Mouse (Mus musculus): Measurements from ENCODE around the gene Rap1gap. TPM values are rescaled to one million over a fixed set of nuclear protein-coding genes. Genes with fewer than 3 reads are reported as not detected.
A peak's percentile ranks its signal among the peaks of the same experiment; 100 is the strongest.

Rap1gap gene
- polyA plus RNA-seq, 1 experiment from 2014 or later: 17.5 TPM

DNA sequence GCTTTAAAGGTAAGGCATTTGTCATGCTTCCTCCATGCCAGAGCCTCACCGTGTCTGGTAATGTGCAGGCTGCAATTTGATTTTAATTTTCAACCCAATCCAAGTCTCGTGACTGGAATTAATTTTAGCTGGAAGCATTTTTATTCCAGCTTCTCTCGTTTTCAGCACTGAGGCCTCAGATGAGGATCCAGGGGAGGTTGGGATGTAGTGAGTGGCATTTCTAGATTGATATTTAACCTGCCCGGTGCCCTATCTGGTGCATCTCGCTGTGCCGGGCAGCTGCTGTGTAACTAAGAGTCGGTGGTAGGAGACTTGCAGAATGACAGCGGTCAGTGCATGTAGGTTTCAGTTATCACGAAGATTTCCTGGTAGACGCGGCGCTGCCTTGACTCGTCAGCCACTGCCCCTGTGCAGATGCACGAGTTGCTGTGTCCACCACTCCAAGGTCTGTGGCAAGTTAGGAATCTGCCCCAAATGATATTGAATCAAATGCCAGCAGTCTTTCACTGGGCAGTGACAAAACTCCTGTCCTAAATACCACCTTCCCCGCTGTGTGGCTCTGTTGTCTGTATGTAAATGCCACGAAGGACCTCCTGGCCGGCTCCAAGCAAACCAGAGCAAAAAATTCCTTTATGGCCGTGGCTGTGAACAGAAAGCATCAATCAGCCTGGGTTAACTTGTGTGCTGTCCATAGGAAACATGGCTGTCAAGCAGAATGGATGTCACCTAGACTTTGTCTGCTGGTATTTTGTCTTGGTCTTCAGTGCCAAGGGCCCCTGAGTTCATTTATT, 9.1 kb upstream of the Rap1gap start:
- H3K27ac ChIP-seq (ENCODE audit: low read length): no peak overlapping the region
- no peaks in the 10 kb centered on the region for H3K9me3 ChIP-seq (ENCODE audit: control insufficient read depth, low read depth, low read length)
- H3K4me3 ChIP-seq (ENCODE audit: low read depth, low read length): no peak overlapping the region
- H3K36me3 ChIP-seq (ENCODE audit: control insufficient read depth, insufficient read depth, low read length): peaks cover 62% of the 10 kb centered on the region
- H3K27me3 ChIP-seq (ENCODE audit: control insufficient read depth, insufficient read depth, low read length): no peaks in the 10 kb centered on the region
- 88% methylated on average over 18 of the region's 18 CpGs for WGBS
- no peak overlapping the region for H3K4me2 ChIP-seq (replicated peaks; ENCODE audit: low read depth, low read length)
- no peaks in the 10 kb centered on the region for H3K4me1 ChIP-seq (ENCODE audit: control insufficient read depth, insufficient read depth, low read length)
- ATAC-seq (ENCODE audit: insufficient number of reproducible peaks, insufficient read depth, low FRiP score, low read depth): no peak
- H3K9ac ChIP-seq (replicated peaks; ENCODE audit: low read depth, low read length): no peak overlapping the region

DNA sequence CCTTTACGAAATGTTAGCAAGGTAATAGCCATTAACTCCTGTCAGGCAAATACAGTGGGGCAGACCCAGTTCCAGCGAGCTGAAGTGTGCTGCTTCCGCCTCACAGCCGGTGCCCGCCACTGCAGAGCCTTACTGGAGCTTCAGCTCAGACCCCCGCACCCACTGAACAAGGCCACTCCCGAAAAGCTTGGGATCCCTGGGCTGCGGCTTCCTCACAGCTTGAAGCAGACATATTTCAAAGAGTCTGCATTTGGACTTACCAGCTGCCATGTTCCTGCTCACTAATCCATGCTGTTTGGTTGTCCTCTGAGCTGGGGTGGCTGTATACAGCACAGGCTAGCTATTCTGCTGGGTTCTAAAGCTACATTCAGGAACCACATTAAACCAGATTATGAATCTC, 6.9 kb upstream of the Rap1gap start:
- H3K27ac ChIP-seq (ENCODE audit: low read length): no peak overlapping the region
- no peak overlapping the region for H3K4me3 ChIP-seq (ENCODE audit: low read depth, low read length)
- H3K36me3 ChIP-seq (ENCODE audit: control insufficient read depth, insufficient read depth, low read length): peaks cover 44% of the 10 kb centered on the region
- no peak overlapping the region for H3K4me2 ChIP-seq (replicated peaks; ENCODE audit: low read depth, low read length)
- H3K9me3 ChIP-seq (ENCODE audit: control insufficient read depth, low read depth, low read length): no peaks in the 10 kb centered on the region
- WGBS: 90% methylated on average over 8 of the region's 8 CpGs
- no peak overlapping the region for H3K9ac ChIP-seq (replicated peaks; ENCODE audit: low read depth, low read length)
- H3K4me1 ChIP-seq (ENCODE audit: control insufficient read depth, insufficient read depth, low read length): no peaks in the 10 kb centered on the region
- ATAC-seq (ENCODE audit: insufficient number of reproducible peaks, insufficient read depth, low FRiP score, low read depth): no peak
- H3K27me3 ChIP-seq (ENCODE audit: control insufficient read depth, insufficient read depth, low read length): no peaks in the 10 kb centered on the region

DNA sequence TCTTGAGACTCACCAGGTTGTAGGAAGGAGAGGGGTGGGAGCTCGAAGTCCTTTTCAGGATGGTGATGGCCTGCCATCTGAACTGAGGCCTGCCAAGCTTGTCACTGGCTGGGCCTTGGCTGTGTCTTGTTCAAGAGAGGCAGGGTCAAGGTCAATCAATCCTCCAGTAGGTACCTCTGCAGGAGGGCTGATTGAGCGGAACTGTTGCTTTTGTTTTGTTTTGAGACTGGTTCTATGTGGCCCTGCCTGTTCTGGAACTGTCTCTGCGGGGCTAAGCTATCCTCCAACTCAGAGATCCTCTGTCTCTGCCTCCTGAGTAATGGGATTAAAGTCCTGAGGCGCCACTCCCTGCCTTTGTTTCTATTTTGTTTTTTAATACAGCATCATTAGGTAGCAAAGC, 5.0 kb upstream of the Rap1gap start:
- H3K9ac ChIP-seq (replicated peaks; ENCODE audit: low read depth, low read length): no peak overlapping the region
- no peak overlapping the region for H3K27ac ChIP-seq (ENCODE audit: low read length)
- no peaks in the 10 kb centered on the region for H3K9me3 ChIP-seq (ENCODE audit: control insufficient read depth, low read depth, low read length)
- no peak overlapping the region for H3K4me2 ChIP-seq (replicated peaks; ENCODE audit: low read depth, low read length)
- no peaks in the 10 kb centered on the region; the same call in 1 of the 2 replicates for H3K4me1 ChIP-seq (ENCODE audit: control insufficient read depth, insufficient read depth, low read length)
- no peak overlapping the region for H3K4me3 ChIP-seq (ENCODE audit: low read depth, low read length)
- WGBS: 82% methylated on average over 4 of the region's 4 CpGs
- H3K27me3 ChIP-seq (ENCODE audit: control insufficient read depth, insufficient read depth, low read length): no peaks in the 10 kb centered on the region
- H3K36me3 ChIP-seq (ENCODE audit: control insufficient read depth, insufficient read depth, low read length): peaks cover 27% of the 10 kb centered on the region
- no peak for ATAC-seq (ENCODE audit: insufficient number of reproducible peaks, insufficient read depth, low FRiP score, low read depth)

GRCm38 (mm10) chr4:137660364-137661077, 4.0 kb upstream of the Rap1gap start:
- Histone ChIP-seq H3K9ac (replicated peaks; ENCODE audit: low read depth, low read length) (no peak overlapping the region), H3K36me3 (ENCODE audit: control insufficient read depth, insufficient read depth, low read length) (peaks cover 19% of the 10 kb centered on the region), H3K4me2 (replicated peaks; ENCODE audit: low read depth, low read length) (no peak overlapping the region), H3K4me3 (ENCODE audit: low read depth, low read length) (no peak overlapping the region), H3K27ac (ENCODE audit: low read length) (no peak overlapping the region), H3K4me1 (ENCODE audit: control insufficient read depth, insufficient read depth, low read length) (no peaks in the 10 kb centered on the region; the same call in 1 of the 2 replicates), H3K9me3 (ENCODE audit: control insufficient read depth, low read depth, low read length) (no peaks in the 10 kb centered on the region), H3K27me3 (ENCODE audit: control insufficient read depth, insufficient read depth, low read length) (no peaks in the 10 kb centered on the region)
- WGBS: 72% methylated on average over 10 of the region's 10 CpGs
- ATAC-seq (ENCODE audit: insufficient number of reproducible peaks, insufficient read depth, low FRiP score, low read depth): no peak

GRCm38 (mm10) chr4:137661078-137661450, 3.5 kb upstream of the Rap1gap start:
- Histone ChIP-seq H3K4me3 (ENCODE audit: low read depth, low read length) (no peak overlapping the region), H3K9me3 (ENCODE audit: control insufficient read depth, low read depth, low read length) (no peaks in the 10 kb centered on the region), H3K27ac (ENCODE audit: low read length) (no peak overlapping the region), H3K36me3 (ENCODE audit: control insufficient read depth, insufficient read depth, low read length) (peaks cover 14% of the 10 kb centered on the region), H3K4me1 (ENCODE audit: control insufficient read depth, insufficient read depth, low read length) (no peaks in the 10 kb centered on the region; the same call in 1 of the 2 replicates), H3K27me3 (ENCODE audit: control insufficient read depth, insufficient read depth, low read length) (no peaks in the 10 kb centered on the region), H3K4me2 (replicated peaks; ENCODE audit: low read depth, low read length) (no peak overlapping the region), H3K9ac (replicated peaks; ENCODE audit: low read depth, low read length) (no peak overlapping the region)
- 57% methylated on average over 2 of the region's 2 CpGs for WGBS
- ATAC-seq (ENCODE audit: insufficient number of reproducible peaks, insufficient read depth, low FRiP score, low read depth): no peak

DNA sequence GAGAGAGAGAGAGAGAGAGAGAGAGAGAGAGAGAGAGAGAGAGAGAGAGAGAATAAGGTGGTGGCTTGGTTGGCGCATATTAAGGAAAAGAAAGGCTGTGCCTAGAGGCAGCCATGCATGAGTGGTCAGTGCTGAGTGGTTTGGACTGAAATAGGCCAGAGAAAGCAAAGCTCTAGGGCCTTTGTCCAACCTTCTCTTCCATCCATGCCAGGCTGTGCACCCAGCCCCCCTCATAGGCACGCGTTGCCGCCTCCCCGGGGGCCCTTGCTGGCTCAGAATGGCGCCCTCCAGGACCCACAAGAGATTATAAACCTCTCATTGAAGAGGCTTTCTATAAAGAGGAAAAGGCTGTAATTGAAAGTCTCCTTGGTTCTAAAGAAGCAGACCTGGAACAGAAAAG, 3.0 kb upstream of the Rap1gap start:
- Histone ChIP-seq H3K27ac (ENCODE audit: low read length) (no peak overlapping the region), H3K36me3 (ENCODE audit: control insufficient read depth, insufficient read depth, low read length) (peaks cover 10% of the 10 kb centered on the region), H3K4me1 (ENCODE audit: control insufficient read depth, insufficient read depth, low read length) (no peaks in the 10 kb centered on the region; the same call in 1 of the 2 replicates), H3K4me3 (ENCODE audit: low read depth, low read length) (no peak overlapping the region), H3K27me3 (ENCODE audit: control insufficient read depth, insufficient read depth, low read length) (no peaks in the 10 kb centered on the region), H3K4me2 (replicated peaks; ENCODE audit: low read depth, low read length) (no peak overlapping the region), H3K9me3 (ENCODE audit: control insufficient read depth, low read depth, low read length) (no peaks in the 10 kb centered on the region), H3K9ac (replicated peaks; ENCODE audit: low read depth, low read length) (no peak overlapping the region)
- ATAC-seq (ENCODE audit: insufficient number of reproducible peaks, insufficient read depth, low FRiP score, low read depth): no peak
- WGBS: 85% methylated on average over 6 of the region's 6 CpGs

GRCm38 (mm10) chr4:137663491-137663890, 1.0 kb upstream of the Rap1gap start:
- Histone ChIP-seq H3K27me3 (ENCODE audit: control insufficient read depth, insufficient read depth, low read length) (no peaks in the 10 kb centered on the region), H3K27ac (ENCODE audit: low read length) (no peak overlapping the region), H3K36me3 (ENCODE audit: control insufficient read depth, insufficient read depth, low read length) (no peaks in the 10 kb centered on the region), H3K4me3 (ENCODE audit: low read depth, low read length) (no peak overlapping the region), H3K9ac (replicated peaks; ENCODE audit: low read depth, low read length) (no peak overlapping the region), H3K4me2 (replicated peaks; ENCODE audit: low read depth, low read length) (no peak overlapping the region), H3K9me3 (ENCODE audit: control insufficient read depth, low read depth, low read length) (no peaks in the 10 kb centered on the region), H3K4me1 (ENCODE audit: control insufficient read depth, insufficient read depth, low read length) (no peaks in the 10 kb centered on the region; the same call in 1 of the 2 replicates)
- 77% methylated on average over 4 of the region's 4 CpGs for WGBS
- ATAC-seq (ENCODE audit: insufficient number of reproducible peaks, insufficient read depth, low FRiP score, low read depth): no peak

GRCm38 (mm10) chr4:137664980-137665675, 602 bp downstream of the Rap1gap start:
- H3K9ac ChIP-seq (replicated peaks; ENCODE audit: low read depth, low read length): peak overlapping the region; percentile 34; the same call in 1 of the 2 replicates
- H3K36me3 ChIP-seq (ENCODE audit: control insufficient read depth, insufficient read depth, low read length): no peaks in the 10 kb centered on the region
- H3K4me3 ChIP-seq (ENCODE audit: low read depth, low read length): peak overlapping the region; percentile 44
- H3K4me1 ChIP-seq (ENCODE audit: control insufficient read depth, insufficient read depth, low read length): no peaks in the 10 kb centered on the region; the same call in 1 of the 2 replicates
- H3K9me3 ChIP-seq (ENCODE audit: control insufficient read depth, low read depth, low read length): no peaks in the 10 kb centered on the region
- peak overlapping the region; percentile 96 for H3K4me2 ChIP-seq (replicated peaks; ENCODE audit: low read depth, low read length)
- 14% methylated on average over 15 of the region's 15 CpGs for WGBS
- H3K27ac ChIP-seq (ENCODE audit: low read length): no peak overlapping the region
- no peak for ATAC-seq (ENCODE audit: insufficient number of reproducible peaks, insufficient read depth, low FRiP score, low read depth)
- no peaks in the 10 kb centered on the region for H3K27me3 ChIP-seq (ENCODE audit: control insufficient read depth, insufficient read depth, low read length)

Data from stomach, embryonic 14.5 days (tissue).